Mouse (Mus musculus) layer of hippocampus, adult 2 months (tissue): ENCODE data around the gene Rgma. TPM values are rescaled to one million over a fixed set of nuclear protein-coding genes. Genes with fewer than 3 reads are reported as not detected.

Experiments used
- DNase-seq, 2 experiments: peaks; one replicate each; pipeline ENCODE4 v3.0.0; 2022; ENCODE audit warnings: low spot score in 2 of 2
- H3K27ac ChIP-seq: fragments of 200-600 bp; 2 replicates; pipeline ENCODE4 v1.8.1; 2022
- H3K4me3 ChIP-seq: fragments of 200-600 bp; 2 replicates; pipeline ENCODE4 v1.8.1; 2022; ENCODE audit warnings: mild to moderate bottlenecking
- CTCF ChIP-seq: fragments of 200-600 bp; conservative IDR thresholded peaks from 2 replicates; pipeline ENCODE4 v1.8.1; 2022; ENCODE audit warnings: antibody characterized with exemption, mild to moderate bottlenecking, moderate library complexity
- total RNA-seq, 2 experiments: library from RNA; stranded (reverse); gene quantifications; 2 replicates each; pipeline ENCODE4 v1.2.3; 2021

Rgma gene
- total RNA-seq, 2 experiments from 2014 or later, result 45.9 to 53.2 TPM

DNA sequence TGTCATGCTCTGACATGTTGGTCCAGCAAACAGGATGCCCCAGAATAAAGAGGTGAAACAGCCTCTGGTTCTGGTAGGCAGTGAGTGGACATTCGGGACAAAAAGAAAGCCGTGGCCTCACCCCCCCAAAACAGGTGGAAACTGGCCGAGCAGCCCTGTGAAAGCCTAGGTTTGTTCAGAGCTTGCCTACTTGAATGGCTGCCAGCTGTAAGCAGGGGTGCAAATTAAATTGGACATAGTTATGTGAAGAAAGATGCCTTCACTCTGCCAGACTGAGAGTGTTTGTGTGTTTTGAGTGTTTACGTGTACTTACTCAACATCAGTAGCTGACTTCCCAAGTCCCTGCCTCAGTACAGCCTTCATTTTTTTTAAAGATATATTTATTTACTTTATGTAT, 18.7 kb downstream of the Rgma start:
- DNase-seq, result no peak
- peak overlapping the region; percentile 93 for H3K27ac ChIP-seq
- no peak for TF ChIP-seq CTCF
- H3K4me3 ChIP-seq, result peak overlapping the region; percentile 73; the same call in 1 of the 2 replicates

GRCm38 (mm10) chr7:73398319-73398718, 23.0 kb downstream of the Rgma start:
- TF ChIP-seq CTCF, result 0 out of 2 replicates have a peak, but pooled peaks have one; percentile 16
- DNase-seq, result peak in 1 of 2 experiments; percentile 49
- Histone ChIP-seq H3K27ac (no peak overlapping the region), H3K4me3 (peak overlapping the region; percentile 18; the same call in 1 of the 2 replicates)

DNA sequence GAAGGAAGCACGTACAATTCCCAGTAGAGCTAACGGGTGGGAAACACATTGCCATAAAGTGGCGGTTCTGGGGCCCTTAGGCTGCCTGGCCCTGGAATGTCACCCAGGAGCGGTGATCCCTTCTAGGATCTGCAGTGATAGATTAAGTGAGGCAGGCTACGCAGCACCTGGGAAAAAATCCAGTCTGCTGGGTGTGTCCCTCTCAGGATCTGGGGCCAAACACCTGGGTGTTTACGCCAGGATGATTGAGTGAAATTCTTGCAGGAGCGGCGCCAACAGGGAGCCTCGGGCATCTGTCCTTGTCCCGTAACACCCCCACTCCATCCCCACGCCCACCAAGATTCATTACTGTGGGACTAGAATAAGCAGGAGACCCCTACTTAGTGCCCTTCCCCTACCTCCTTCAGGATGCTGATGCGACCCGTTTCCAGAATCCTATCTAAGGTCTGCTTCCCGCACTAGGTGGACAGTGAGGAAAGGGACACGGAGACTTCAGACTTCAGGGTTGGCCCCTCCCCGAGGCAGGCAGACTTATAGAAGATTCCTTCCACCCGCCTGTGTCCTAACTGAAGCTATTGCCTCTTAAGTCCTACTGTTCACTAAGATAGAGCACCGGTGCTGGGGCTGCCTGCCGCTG, 23.6 kb downstream of the Rgma start:
- TF ChIP-seq CTCF, result no peak
- no peak for DNase-seq
- peak overlapping the region; percentile 67 for H3K27ac ChIP-seq
- H3K4me3 ChIP-seq, result peak overlapping the region; percentile 53

GRCm38 (mm10) chr7:73399501-73400044, 24.3 kb downstream of the Rgma start:
- peak; percentile 82 for TF ChIP-seq CTCF
- peak; percentile 70 to 86 for DNase-seq
- Histone ChIP-seq H3K4me3 (peak overlapping the region; percentile 53), H3K27ac (peak overlapping the region; percentile 67; the same call in 1 of the 2 replicates)

DNA sequence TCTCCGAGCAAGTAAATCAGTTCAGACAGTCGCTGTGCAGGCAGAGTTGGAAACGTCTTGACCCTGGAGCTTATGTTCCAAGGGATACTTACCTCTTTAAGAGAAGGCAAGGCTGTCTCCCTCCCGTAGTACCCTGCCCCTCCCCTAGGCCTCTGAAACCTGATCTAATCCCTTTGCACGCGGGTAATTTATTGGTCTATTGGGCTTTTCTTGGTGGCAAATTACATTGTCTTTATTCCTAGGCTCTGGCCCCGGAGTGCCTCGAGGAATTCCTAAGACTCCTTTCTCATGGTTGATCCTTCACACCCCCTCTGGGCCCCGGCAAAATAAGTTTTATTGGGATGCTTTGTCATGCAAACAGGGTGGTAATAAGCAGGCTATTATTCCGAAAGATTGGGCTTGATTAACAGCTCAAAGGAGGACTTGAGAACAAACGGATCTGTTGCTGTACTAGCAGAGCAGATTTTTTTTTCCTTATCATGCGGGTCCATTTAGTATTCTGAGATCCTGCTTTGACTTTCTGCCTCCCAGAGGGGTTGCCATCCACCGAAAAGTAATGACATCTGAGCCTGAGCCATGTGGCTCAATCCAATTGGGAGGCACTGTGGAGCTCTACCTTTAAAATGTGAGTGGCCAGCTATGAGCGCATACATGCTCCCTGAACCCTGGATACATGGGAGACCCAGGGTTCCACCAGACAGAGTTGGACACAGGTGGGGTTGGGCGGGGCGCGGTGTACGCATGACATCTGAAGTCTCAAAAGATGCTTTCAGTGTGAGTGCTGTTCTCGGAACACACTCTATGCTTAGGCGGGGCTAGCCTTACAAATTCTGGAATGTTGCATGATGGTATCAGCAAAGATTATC, 25.0 kb downstream of the Rgma start:
- DNase-seq, result no peak
- peak overlapping the region; percentile 67; the same call in 1 of the 2 replicates for H3K27ac ChIP-seq

DNA sequence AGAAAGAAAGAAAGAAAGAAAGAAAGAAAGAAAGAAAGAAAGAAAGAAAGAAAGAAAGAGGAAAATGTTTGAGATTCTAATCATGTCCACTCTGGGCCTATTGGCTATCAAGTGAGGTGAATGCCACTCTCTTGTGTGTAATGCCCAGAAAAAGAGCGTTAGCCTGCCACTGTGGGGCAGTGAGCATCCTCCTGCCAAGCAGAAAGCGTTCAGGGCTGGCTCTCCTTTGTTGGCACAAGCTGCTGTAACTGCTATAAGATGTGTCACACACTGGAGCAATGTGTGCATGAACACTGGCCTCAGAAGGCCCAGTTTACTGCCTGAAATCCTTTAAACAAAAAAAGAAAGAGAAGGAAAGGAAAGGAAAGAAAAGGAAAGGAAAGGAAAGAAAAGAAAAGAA, 26.8 kb downstream of the Rgma start:
- Histone ChIP-seq H3K4me3 (no peak overlapping the region), H3K27ac (no peak overlapping the region)
- no peak for DNase-seq
- TF ChIP-seq CTCF, result no peak

More for the DNA sequence above, 25.0 kb downstream of the Rgma start:
- no peak for TF ChIP-seq CTCF
- peak overlapping the region; percentile 53 for H3K4me3 ChIP-seq

- DNase-seq, result no peak
- no peak for TF ChIP-seq CTCF
- Histone ChIP-seq H3K4me3 (no peak overlapping the region), H3K27ac (no peak overlapping the region)
These were observed 27.4 kb downstream of the Rgma start for GRCm38 (mm10) chr7:73402671-73403070.

GRCm38 (mm10) chr7:73403538-73403937, 28.2 kb downstream of the Rgma start:
- Histone ChIP-seq H3K27ac (no peak overlapping the region), H3K4me3 (no peak overlapping the region)
- no peak for TF ChIP-seq CTCF
- DNase-seq, result no peak

DNA sequence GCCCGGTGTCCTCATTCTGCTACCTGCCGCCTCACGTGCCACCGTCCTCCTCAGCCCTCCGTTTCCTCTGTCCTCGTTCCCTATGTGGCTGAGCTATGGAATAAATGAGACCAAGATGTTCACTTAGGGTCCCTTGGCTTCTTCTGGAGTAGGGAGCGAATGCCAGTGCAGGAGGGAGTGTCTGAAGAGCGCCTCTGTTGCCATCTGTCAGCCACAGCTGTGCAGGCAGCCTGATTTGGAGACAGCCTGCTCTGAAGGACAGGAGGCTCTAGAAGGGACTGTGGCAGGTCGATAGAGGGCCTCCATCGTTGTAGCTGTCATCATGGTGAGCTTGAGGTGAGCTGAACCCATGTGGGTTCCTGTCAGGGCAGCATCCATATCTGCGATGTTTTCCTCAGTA, 30.2 kb downstream of the Rgma start:
- Histone ChIP-seq H3K27ac (no peak overlapping the region), H3K4me3 (no peak overlapping the region)
- DNase-seq, result no peak
- TF ChIP-seq CTCF, result no peak

GRCm38 (mm10) chr7:73411523-73411922, 36.2 kb downstream of the Rgma start:
- Histone ChIP-seq H3K27ac (peak overlapping the region; percentile 28; the same call in 1 of the 2 replicates), H3K4me3 (no peak overlapping the region)
- no peak for TF ChIP-seq CTCF
- DNase-seq, result no peak

DNA sequence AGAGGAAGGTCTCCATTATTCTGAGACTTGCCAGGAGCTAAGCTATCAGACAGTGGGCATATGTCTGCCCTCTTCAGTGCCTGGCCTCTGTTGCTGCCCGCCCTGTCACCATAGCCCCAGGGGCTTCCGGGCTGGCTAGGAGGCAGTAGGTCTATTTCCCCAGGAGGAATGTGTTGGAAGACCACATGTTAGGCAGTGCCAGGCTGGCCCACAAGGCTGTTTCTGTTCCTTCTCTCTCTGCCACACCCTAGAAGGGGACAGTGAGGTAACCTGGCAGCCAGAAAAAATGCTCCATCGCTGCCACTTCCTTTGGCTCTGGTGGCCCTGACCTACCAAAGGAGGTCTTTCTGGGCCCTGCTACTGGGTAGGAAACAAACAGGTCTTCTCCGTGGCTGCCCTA, 36.7 kb downstream of the Rgma start:
- H3K4me3 ChIP-seq, result no peak overlapping the region
- peak overlapping the region; percentile 28; the same call in 1 of the 2 replicates for H3K27ac ChIP-seq
- DNase-seq, result no peak
- TF ChIP-seq CTCF, result no peak

DNA sequence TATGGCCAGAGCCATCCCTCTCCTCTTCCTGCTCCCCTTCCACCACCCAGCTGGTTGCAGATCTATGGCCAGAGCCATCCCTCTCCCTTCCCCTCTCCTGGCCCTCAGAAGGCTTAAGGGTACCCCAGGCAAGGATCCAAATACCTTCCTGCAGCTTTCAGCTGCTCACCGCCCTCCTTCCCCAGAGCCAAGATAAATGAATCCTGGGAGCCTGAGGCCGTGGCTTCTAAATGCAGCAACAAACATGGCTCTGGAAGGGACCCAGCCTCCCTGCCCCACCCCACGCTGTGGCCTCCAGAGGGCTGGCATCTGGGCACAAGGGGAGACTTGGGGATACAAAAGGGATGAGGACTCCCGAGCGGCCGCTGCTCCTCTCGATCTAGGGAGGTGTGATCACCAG, 37.1 kb downstream of the Rgma start:
- no peak overlapping the region for H3K4me3 ChIP-seq
- H3K27ac ChIP-seq, result peak overlapping the region; percentile 28; the same call in 1 of the 2 replicates
- DNase-seq, result no peak
- no peak for TF ChIP-seq CTCF

DNA sequence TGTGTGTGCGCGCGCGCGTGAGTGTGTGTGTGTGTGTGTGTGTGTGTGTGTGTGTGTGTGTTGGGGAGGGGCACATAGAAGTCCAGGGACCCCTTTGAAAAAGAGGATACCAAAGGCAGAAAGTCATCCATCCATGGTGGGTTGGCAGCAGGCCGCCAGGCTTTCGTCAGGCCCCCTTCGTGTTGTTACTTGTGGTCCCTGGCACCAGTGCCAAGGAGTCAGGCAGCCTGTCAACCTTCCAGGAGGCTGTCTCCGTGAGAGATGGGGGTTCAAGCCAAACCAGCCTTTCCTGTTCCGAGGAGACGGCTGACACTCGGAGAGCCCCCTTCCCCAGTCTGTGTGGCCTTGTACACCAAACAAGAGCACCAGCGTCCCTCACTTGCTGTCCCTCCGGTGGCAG, 38.9 kb downstream of the Rgma start:
- no peak overlapping the region for H3K27ac ChIP-seq
- no peak for TF ChIP-seq CTCF
- no peak overlapping the region for H3K4me3 ChIP-seq
- DNase-seq, result no peak
